Mouse (Mus musculus) lung, adult 18-20 months (tissue): ENCODE measurements at regions not wholly inside any gene's neighbourhood (a gene's known extent, or its start where the extent isn't known, plus 50 kb on each side); places are given as distances from the start of the nearest gene placed in this dataset.
"Not testable (repeated sequence)": the region's sequence is repeated elsewhere in the genome, so short reads cannot be mapped to it uniquely, and the experiment has no call there.

Source experiments
- DNase-seq, 2 experiments: peaks; one replicate each; pipeline ENCODE4 v3.0.0; 2022; ENCODE audit warnings: mixed read lengths in 2 of 2

DNA sequence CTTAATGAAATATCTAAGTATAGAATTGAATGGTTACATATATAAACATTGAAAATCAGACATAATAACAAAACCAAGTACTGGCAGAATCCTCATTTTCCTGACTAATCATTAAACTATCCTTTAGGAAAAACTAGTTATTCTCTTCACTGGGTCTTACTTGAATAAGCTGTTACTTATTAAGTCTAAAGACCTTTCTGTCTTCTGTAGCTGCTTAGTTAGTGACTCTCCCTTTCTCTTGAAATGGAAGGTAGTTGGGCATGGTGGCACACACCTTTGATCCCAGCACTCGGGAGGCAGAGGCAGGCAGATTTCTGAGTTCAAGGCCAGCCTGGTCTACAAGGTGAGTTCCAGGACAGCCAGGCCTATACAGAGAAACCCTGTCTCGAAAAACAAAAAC, 135.9 kb upstream of the Abcb5 start:
- DNase-seq = not testable (repeated sequence)

DNA sequence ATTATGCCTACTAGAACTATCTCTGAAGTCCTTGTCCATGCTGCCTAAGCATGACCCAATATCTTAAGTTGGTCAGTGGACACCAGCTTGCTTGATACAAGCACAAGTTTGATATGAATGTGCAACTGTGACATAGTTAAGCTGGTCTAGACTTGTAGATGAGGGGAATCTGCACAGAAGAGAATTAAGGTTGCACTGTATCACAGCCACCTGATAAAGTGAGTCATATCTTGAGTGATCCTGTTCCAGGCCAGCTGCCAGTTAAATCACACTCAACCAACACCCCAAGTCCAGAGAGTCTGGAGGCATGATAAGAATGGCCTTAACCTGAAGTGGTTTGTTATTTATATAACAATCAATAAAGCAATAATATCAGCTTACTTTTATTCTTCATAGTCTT, 133.5 kb upstream of the Abcb5 start:
- DNase-seq = peak in 1 of 2 experiments; percentile 10

DNA sequence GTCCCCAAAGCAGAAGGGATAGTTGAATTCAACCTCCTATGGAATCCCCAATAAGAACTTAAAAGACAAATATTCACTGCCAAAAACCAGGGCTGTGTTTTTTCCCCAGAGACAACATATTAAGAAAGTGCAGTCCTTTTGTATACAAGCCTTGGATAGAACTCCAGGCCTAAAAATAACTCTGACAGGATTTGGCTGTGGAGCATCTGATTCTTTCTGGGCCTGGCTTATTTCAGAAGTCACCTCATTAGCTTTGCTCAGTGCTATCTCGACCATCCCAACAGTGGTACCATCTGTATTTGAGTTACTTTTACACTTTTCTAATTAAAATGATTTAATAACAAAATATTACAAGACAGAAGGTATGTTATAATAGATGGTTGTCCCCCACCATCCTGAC, 131.6 kb upstream of the Abcb5 start:
- DNase-seq = peak in 1 of 2 experiments; percentile 15

DNA sequence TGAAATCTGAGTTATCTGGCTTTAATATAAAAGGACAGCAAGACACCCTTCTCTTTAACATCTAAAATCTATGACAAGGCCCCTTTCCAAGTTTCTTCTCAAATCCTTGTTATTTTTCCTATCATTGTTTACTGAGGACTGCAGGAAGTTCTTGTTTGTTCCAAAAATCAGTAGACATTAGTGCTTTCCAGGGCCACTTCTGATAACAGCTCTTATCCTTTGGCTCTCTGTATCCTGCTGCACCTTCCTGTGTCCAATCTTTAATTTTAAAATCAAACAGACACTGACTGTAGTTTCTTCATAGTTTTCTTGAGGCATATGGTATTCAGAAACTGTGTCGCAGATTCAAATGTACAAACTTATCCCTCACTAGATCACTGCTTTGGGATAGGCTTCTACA, 128.1 kb upstream of the Abcb5 start:
- no peak for DNase-seq

DNA sequence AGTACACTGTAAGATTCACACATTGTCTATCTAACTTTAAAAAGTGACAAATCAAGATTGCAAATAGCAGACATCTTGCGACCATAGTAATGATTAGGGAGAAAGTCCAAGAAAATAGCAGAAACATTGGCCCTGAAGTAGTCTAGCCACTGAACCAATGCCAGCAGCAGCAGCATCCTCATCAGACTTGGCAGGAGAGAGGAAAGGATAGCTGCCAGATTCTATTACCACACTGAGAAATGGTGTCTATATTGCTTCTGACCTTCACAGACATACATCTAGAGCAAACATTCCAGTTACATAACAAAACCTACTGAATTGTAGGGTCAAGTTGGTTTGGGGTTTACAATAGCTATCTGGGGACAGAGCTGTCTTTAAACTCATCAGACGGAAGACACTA, 127.2 kb upstream of the Abcb5 start:
- no peak for DNase-seq

DNA sequence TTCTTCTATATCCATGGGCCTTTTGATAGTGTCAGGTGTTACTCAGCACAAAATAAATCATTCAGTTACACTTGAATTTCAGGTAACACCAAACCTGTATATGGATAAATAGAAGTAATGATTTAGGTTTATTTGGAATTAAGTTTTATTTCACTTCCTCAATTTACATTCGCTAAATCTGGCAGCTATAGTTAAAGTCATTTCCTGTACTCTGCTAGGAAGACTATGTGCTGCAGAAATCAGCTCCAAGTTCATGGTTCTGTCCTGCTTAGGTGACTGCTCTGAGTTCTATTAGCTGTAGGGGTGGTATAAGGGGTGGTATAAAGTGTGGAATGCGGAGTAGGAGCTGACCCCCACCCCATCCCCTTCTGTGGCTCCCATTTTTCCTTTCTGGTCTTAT, 123.1 kb upstream of the Abcb5 start:
- DNase-seq = no peak

DNA sequence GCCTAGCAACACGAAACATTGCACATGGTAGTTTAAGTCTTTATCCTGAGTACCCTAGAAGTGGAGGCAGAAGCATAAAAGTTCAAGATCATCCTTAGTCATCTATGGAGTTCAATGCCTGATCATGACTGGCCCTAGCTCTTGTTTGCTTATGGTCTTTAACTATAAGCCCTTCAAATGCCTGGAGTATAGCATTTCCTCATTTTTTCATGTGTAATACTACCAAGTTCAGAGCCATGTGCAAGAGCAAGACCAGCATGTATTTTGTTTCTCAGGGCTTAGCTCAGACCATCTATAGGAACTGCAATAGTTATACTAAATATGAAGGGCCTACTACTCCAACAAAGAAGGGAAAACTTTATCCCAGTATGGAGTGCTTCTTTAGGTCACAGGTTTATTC, 122.4 kb upstream of the Abcb5 start:
- no peak for DNase-seq

DNA sequence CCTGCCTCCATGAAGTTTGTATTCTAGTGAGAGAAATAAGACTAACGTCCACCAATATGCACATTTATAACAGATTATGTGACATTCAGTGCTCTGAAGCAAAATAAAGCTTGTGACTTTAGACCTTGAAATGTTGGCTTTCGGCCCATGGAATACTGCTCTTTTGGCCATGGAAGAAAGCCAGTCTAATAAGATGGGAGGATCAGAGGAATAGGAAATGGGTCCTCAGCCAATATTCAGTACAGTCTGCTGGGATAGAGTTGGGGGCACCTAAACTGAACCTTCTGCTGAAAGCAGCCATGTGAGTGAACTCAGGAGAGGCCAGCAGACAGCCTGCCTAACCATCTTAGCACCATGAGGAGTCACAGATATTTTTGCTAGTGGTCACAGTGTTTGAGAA, 118.6 kb upstream of the Abcb5 start:
- no peak for DNase-seq

DNA sequence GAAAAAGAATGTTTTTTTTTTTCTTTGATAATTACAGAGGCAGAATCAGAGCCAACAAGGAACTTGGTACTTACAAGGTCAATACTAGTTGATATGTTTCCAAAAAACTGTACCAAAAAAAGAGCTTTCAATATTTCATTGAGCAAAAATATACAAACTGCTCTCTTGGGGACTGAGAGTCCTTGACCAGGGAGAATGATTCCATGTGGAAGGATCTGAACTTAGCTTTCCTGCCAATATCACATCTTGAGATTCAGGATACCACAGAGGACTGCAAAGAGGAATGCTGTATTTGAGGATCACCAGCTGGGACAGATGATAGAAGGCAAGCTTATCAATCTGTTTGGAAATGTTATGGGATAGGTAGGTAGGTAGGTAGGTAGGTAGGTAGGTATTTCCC, 116.6 kb upstream of the Abcb5 start:
- DNase-seq = no peak

DNA sequence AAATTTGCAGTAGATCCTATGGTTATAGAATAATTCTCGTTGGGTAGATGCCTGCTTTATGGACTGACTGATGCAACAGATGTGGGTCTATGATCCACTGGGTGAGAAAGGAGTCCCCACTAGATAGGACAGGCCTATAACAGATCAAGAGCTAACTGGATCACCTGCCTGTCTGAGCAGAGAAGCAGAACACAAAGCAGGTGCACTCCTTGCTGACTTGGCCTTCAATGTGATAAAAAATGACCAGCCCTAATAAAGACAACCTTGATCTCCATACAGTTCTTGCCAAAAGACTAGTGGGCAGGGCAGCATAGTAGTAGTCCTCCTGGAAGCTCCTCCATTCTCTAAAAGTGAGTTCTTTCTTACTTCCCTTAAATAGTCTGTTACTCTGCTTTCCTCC, 109.6 kb upstream of the Abcb5 start:
- DNase-seq = no peak

DNA sequence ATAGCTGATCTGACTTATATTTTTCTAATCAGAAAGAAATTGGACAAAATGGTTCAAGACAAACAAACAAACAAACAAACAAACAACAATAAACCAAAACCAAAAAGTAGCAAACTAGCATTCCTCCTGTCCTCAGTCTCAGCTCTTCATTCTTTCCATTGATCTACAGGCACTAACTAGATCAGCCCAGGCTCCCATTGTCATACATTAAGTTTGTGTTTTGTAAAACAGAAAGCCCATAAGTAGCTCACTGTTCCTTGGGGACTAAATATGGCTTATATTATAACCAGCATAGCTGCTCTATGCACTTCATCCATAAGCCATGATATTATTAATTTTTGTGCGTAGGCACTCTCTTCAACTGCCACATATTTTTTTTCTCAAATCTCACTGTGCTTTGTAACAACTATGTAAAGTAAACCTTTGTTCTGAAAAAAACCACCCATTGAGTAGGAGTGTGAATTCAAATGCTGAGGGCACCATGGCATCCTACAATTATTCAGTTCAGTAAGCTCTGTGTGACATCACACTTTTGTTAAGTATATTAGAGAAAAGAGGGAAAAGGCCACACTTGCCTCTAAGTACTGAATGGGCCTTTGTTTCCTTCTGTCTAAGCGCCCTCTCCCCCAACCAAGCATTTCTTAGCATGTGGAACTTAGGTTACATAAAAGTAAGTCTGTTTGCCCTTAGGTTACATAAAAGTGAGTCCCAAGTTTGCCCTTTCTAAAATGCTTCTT, 108.7 kb upstream of the Abcb5 start:
- DNase-seq = no peak

DNA sequence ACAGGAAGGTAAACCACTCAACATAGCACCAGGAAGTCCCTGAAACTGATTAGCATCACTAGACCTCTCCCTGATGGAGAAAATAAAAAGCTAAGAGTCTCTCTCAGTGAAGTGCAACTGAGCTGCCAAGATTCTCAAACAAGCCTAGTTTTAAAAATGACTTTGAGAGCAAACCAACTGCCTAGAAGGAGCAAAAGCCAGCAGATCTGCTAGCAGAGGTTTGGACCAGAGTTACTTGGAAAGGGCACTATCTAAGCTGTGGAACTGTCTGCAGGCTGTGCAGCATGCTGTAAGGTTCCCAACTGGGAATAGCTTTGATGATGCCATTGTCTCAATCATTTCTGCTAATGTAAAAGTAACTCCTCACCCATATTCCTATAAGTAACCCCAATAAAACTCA, 107.9 kb upstream of the Abcb5 start:
- no peak for DNase-seq

DNA sequence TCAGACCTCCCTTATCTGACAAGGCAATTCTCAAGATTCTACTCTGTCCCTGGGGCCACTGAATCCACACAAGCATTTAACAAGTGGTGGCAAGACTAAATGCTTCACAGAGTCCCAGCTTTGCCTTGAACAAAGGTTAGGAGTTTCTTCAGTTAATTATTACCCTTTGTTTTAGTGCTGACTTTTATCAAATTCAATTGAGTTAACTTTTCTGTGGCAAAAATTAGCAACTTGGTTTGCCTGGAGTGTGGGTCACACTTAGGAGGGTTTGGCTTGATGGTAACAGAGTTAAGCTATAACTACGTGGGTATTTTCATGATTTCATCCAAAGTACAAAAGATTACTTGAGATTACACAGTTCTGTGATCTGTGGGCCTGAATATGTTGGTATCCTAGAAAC, 104.7 kb upstream of the Abcb5 start:
- DNase-seq = no peak

DNA sequence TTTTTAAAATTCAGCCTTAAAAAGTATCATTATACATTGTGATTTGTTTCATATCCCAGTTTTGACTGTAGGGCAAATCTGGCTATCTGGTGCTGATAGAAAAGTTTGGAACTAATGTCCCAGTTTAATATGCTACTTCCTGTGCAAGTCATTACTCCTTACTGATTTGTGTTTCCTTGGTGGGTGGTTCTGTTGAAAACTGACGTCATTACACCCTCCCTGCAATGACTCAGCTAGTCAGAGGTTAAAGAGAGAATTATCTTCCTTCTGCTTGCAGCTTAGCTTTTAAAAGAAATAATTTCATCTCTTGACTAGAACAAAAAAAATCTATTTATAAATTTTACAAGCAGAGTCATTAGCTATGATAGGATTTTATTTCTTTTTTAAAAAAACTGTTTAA, 104.2 kb upstream of the Abcb5 start:
- DNase-seq = no peak

DNA sequence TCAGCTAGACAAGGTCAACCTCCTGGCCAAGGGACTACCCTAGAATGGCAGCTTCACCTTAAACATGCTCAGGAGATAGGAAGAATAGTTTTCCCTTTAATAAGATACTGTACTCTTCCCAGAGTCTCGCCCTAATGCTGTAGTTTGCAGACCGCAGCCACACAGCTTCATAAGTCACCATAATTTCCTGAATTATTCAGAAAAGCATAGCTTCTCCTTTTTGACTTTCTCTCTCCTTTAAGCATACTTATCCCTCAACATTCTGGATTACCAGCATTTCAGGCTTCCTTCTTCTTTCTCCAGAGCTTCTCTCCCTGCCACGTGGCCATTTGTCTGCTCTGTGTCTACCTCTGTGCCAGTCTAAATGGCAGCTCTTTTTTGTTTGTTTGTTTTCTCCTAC, 103.5 kb upstream of the Abcb5 start:
- DNase-seq = no peak

DNA sequence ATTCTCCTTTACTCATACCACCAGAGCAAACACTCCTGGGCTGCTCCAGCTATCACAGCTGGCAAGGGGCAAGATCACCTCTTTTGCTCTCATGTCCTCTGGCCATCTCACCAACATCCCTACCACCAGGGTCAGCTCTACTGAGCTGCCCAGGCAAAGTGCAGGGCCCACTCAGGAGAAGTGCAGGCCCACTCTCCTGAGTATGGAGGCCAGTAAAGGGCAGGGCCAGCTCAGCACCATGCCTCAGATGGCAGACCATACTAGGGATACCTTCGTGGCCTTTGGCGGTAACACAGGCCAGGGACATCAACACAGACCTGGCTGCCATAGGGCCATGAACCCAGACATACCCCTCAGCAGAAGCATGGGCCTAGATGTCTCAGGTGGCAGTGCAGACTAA, 101.9 kb upstream of the Abcb5 start:
- DNase-seq = no peak

DNA sequence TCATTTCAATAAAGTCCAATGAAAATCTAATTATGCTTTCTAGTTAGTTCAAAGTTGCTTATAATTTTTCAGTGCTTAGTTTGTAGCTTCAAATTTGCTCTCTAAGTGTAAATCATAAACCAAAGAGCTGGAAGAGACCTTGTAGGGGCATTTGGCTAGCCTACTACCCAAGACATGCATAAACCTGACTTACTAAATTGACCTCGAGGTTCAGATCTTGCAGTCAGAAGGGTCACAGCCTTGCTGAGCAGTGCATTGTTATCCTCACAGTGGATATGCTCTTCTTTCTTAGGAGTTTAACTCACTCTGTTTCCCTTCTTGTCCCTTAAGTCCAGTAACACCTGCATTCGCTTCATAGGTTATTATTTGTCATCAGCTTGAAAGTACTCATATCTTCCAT, 96.7 kb upstream of the Abcb5 start:
- no peak for DNase-seq

DNA sequence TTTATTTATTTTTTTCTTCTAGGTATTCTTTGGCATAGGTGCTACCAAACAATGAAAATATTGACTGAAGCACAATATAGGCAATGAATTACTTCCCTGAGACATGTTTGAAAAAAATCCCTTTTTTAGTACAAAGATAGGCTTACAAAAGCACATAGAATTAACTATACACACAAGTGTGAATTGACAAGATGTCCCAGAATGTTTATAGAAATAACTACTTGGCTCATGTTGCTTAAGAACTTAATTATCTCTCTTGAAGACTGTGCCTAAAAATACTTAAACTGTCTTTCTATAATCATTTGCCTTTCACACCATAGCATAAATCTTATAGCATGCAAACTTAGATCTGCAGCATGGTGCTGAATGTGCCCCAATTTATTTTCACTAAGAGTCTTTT, 96.3 kb upstream of the Abcb5 start:
- no peak for DNase-seq

DNA sequence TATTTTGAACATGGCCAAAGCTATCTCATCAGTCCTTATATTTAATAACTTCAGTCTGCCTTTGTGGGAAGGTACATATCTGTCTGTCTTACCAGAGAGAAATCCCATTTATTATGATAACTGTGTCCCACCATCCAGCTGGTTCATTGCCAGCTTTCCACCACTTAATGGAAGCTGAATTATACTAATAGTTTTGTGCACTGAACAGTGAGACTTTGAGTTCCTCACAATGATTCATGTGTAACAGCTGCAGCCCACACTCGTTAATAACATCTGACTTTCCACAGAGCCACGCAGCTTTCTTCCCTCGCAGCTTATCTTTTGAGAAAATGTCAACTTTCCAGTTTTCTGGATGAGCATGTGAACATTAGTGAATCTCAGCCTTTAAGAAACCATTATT, 88.3 kb upstream of the Abcb5 start:
- no peak for DNase-seq

DNA sequence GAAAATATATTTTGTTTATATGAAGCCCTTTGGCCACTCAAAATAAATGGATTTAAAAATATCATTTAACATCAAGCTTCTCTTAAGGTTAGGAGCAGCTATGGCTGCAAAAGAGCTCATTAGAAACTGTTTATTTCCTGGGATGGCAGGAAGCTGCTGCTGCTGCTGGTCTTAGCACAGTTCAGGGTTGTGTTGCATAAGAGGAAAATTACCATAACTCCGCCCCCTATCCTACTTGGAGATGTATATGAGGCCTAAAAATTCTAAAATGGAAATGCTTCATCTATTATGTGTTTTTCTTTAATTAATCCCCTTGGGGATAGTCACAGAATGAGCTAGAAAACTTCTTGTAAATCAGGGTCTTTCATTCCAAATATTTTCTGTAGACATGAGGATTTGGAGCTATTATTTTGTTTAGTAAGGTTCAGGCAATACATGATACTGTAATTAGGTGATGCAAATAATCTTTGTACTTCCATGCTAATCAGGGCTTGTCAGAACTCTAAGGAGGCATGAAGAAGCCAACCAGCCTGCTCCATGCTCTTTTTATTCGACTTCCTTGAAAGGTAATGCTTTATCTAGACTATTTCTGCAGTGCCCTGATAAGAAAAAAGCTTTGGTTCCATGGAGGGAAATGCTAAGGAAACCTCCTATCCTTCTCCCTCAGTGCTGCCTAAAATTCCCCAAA, 85.6 kb upstream of the Abcb5 start:
- DNase-seq = no peak

DNA sequence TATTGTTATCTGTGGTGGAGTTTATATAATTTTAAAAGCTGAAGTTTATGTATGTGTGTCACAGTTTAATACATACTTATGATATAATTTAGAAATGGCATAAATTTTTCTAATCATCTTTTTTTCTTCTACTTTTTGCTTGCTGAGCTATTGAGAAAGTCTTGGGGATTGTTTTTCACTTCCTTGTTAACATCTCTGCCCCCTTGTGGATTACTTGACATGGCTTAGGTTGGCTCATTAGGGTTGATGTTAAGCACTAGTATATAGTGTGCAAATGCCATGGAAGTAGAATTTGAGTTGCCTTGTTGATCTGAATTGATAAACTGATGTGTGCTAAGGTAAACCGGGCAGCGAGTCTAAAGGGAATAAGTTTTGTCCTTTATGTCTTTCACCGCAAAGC, 72.1 kb upstream of the Abcb5 start:
- DNase-seq = no peak

DNA sequence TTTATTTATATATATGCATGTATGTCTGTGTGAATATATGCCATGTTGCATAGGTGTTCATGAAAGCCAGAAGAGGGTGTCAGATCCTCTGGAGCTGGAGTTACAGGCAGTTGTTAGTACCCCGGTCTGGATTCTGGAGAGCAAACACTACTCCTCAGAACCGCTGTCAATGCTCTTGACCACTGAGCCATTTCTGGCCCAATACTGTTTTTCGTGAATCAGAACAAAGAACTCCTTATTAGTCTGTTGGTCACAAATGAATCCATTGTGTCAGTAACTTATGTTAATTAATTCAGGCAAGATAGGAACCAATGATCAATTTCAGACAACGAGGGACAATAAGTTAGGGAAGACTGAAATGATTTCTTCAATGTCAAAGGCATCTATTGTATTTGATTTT, 68.6 kb upstream of the Abcb5 start:
- DNase-seq = no peak

DNA sequence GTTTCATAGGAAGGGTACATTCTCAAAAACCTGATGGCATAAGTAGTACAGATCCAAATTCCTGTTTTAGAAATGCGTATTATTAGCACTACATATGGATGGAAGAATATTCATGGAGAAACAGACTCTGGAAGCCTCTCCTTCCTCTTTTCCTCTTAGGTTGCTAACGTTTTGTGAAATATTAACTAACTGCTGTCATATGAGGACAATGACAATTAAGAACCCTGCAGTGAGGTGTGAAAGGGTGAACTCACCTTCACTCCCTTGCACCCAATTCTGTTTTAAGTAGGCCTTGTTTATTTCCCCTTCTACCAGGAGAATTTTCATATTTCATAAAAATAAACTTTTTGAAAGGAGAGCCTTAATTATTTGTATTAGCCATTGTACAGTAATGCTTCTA, 62.5 kb upstream of the Abcb5 start:
- no peak for DNase-seq

DNA sequence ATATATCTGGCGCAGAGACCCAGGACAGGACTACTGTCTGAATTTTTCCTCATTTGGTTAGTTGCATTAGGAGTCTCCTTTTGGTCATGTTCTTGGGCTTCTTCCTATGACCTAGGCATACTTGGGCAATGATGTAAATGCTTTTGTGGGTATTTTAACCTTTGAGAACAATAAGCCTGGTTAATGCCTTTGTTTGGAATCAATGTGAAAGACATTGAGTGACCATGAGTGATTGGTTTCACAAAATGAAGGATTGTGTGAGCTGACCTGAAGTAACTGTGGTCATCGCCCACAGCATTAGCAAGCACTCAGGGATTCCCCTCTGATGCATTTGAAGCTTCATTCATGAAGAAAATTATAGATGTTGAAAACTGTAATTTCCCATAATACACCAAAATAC, 61.9 kb upstream of the Abcb5 start:
- no peak for DNase-seq

DNA sequence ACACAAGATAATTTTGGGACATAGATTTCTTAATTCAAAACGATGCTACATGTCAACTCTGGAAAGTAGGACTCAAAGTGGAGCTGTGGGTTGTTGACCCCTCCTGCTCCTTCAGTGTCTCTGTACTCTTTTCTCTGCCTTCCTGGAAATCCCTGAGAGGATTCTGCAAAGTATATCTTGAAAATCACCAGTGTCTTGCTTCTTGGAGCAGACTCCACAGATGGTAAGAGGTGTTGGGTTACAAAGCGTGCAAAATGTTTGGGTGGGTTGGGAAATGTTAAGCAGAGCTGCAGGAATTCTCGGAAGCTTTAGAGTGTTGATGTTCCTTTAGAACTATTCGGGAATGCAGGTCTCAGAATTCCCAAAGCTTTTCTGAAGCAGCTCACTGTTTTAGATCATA, 61.5 kb upstream of the Abcb5 start:
- no peak for DNase-seq
